Mouse (Mus musculus): Measurements from ENCODE around the gene Scgb2b12.
"Not testable (repeated sequence)": the region's sequence is repeated elsewhere in the genome, so short reads cannot be mapped to it uniquely, and the experiment has no call there.

The Scgb2b12 gene

GRCm38 (mm10) chr7:32327145-32327544 is at the start of gene Scgb2b12:
Scgb2b12 (minus strand) TSS chr7:32327245.
- DNase-seq (ENCODE audit: low spot score) = not testable (repeated sequence)

- not testable (repeated sequence) for DNase-seq (ENCODE audit: low spot score)
Measured at GRCm38 (mm10) chr7:32333882-32334281, 6.8 kb upstream of the Scgb2b12 start, which contains the start of gene Scgb1b12. Scgb1b12 (plus strand) TSS chr7:32334182.
